Mouse (Mus musculus) lung, postnatal 10 days (tissue): ENCODE measurements around the gene Ptpro.

Source experiments
- DNase-seq: peaks from one replicate; pipeline ENCODE4 v3.0.0; 2021

The Ptpro gene

DNA sequence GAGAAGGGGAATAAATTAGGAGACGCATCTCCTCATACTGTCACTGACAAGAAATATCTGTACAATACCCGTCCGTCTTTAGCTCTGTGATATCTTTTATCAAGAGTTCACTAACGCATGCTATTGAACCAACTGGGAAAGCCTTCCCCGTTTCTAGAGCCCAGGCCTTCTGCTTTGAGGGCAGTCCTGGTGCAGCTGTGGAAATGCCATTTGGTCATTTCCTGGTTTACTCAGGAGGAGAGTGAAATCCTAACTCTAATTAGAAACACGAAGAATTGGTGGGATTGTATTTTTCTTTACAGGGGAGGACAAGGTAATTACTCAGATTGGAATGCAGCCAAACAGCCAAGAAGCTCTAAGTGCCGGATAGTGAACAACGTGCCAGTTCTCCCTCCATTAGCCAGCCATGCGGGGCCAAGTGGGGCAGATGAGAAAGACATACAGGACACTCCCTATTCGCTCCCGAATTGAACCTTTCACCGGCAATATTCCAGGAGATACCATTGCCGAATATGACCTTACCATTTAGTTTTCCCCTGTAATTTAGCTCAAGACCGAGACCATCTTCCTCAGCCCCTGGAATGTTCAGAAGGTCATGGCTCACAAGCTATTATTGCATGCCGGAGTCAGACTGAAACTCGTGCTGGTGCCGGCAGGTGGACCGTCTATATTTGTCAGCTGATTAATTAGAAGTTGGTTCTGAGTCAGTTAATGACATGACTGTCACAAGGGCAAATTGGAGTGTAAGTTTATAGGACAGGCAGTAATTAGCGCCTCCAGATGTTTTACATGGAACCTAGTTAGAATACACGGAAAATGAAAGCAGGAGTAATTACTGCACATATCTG lies 43.1 kb downstream of the Ptpro start:
- no peak for DNase-seq

DNA sequence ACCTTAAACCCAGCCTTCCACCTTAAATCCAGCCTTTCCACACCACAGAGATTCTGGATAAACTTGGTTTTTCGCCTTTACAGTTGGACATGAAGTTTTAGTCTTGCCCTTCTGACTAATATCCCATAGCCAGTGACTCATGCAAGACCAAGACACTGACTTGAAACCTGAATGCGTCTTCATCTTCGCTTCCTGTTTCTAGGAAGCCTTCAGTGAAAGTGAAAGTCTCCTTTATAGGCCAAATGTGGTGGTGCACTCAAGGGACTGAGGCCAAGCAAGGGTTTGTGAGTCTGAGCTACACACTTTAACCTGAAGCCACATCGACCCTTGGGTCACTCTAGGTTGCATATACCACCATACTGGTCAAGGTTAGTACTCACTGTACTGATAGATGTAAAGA lies 50.4 kb downstream of the Ptpro start:
- no peak for DNase-seq

DNA sequence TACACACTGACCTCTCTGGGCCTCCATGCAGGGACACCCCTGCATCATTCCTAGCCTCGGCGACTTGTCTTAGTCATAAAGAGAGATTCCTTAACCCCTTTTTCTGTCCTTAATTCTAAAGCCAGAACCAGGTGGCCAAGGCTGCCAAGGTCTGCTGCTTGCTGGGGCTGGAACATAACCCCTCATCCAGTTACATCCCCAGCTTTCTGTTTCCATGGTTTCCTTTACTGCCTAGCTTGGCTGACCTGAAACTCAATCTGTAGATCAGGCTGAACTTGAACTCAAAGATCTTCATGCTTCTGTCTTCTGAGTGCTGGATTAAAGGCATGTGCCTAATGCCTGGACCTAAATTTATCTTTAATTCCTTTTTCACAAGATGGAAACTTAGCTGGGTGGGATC lies 51.7 kb downstream of the Ptpro start:
- no peak for DNase-seq

- no peak for DNase-seq
These were observed 63.1 kb downstream of the Ptpro start for GRCm38 (mm10) chr6:137315265-137315664.

DNA sequence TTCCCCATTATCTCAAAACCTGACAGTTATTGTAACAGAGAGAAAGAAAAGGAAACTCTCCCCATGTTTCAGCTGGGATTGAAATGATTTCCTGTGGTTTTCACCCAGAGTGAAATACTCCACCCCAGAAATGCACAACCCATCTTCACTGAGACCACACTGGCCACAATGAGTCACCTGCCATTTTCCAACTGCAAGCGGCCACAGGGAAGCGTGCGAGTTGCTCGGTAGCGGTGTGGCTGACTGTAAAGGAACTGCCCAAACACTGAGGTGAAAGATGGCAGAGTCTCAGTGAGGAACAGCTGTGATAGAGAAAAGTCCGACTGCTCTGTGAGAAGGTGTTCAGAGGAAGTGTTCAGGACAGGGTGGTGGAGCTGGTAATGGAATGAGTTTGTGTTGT lies 64.2 kb downstream of the Ptpro start:
- DNase-seq = no peak

DNA sequence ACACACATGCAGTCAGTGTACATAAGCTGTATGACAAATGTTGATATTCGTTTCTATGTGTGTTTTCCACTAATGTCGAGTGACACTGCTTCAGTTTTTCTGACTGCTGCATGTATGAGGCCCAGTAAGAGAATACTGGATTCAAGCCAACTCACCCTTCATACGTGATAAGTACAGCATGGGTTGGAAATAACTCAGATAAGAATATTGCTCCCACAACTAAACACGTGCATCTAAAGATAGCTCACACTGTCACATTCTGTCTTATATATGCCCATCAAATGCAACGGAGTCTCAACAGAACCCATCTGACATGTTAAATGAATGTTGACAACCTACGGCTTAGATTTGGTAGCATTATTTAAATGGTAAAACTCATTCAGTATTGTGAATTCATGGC lies 65.4 kb downstream of the Ptpro start:
- no peak for DNase-seq

GRCm38 (mm10) chr6:137318242-137318861 lies 66.2 kb downstream of the Ptpro start:
- DNase-seq = no peak

DNA sequence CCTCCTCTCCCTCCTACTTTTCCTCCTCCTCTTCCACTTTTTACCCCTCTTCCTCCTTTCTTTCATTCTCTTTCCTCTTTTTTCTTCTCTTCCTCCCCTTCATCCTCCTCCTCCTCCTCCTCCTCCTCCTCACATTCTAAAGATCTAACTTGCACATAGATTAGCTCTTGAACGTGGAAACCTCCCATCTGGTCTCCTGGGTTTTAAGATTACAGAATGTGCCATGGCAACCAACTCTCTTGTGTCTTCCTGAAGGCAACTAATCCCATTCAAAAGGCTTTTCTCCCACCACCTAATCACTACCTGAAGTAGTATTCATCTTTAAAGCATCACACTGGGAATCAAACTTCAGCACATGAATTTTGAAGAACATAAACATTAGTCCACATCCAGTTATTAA lies 67.5 kb downstream of the Ptpro start:
- no peak for DNase-seq

DNA sequence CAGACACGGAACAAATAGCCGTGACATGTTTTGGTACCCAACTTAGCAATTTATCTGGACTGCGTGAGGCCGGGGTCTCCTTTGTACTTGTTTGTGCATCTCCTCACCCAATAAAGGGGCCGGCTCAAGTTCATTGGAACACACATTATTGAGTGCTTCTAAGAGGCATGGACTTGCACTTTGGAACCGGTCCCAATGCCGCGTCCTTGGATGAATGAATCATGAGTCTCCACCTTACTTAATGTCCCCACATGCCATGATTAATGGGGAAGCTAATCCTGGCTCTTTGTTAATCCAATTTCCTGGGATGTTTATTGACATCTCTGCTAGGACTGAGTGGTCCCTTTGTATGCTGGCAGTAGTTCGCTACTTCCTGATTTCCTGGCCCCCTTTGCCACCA lies 75.6 kb downstream of the Ptpro start:
- DNase-seq = no peak

DNA sequence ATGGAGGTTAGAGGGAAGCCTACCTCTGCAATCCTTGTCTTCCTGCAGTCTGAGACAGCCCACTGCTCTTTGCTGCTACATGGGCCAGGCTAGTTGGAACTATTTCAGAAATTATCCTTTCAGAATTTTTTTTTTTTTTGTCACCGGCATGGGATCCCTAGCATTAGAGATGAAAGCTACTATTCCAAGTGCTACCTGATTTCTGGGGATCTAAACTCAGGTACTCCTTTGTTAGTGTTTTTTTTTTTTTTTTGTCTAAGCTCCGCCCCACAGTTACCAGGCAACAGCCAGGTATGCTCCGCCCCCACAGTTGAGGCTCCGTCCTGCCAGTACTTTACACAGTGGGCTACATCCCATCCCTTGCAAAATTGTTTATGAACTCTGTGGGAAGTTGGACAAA lies 76.1 kb downstream of the Ptpro start:
- no peak for DNase-seq

DNA sequence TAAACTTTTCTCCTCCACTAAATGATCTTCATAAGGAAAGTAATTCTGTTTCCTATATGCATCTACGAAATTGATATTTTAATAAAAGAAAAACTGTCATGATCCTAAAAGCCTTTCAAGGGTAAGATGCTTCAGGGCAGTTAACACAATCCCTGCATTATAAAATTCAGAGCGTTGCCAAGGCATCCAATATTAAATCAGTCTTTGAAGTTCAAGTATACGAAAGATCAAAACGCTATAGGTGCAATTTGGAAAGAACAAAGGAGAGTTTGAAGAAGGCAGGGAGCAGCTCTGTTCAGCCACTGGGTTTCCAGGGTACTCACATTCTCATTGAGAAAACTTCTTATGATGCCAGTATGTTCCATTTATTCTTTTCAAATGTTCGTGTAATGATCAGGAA lies 78.7 kb downstream of the Ptpro start:
- DNase-seq = no peak

- no peak for DNase-seq
These were observed 79.7 kb downstream of the Ptpro start for GRCm38 (mm10) chr6:137331826-137332225.

DNA sequence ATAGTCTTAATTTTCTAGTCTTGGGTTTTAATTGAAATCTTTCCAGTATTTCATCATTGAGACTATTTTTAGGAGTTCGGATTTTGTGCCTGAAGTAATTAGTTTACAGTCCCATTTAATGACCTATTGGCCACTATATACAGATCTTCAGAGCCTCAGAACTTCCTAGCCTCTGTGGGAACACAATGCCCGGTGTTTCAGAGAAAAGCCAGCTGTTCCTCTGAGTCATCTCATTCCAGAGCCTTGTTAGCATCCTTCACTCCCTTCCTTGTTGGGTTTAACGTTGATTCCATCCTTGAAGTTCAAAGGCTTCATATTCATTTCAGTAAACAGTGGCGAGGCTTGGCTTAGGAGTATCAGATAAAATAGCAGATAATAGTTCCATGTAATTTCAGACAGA lies 87.0 kb downstream of the Ptpro start:
- DNase-seq = peak; percentile 48

DNA sequence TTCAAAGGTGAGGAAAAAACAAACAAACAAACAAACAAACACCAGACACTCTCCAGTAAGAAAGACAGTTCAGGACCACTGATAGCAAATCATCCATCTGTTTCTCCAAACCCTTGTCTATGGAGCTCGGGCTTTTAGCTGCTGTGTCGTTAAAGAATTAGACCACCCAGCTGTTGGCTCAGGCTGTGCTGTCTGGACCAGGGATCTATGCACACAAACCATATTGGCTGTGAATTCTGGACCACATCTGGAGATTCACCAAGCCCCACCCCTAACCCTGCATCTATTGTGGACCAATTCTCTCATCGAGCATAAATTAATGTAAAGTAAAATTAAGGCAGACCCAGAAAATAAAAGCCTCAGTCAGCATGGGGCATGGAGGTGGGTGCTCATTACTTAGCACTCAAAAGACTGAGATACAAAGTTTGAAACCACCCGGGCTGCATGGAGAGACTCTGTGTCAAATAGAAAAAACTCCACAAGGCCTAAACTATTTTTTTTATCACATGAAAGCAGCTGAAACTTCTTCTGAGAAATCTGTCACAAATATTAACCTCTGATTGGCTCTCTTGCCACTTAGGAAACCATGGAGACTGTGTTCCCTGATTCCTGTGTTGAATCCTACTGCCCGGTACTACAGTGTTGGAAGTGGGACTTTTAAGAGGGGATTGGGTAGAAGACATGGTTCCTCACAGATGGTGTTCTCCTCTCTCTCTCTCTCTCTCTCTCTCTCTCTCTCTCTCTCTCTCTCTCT lies 91.7 kb downstream of the Ptpro start:
- DNase-seq = no peak

GRCm38 (mm10) chr6:137360166-137360565 lies 108.0 kb downstream of the Ptpro start:
- DNase-seq = no peak

DNA sequence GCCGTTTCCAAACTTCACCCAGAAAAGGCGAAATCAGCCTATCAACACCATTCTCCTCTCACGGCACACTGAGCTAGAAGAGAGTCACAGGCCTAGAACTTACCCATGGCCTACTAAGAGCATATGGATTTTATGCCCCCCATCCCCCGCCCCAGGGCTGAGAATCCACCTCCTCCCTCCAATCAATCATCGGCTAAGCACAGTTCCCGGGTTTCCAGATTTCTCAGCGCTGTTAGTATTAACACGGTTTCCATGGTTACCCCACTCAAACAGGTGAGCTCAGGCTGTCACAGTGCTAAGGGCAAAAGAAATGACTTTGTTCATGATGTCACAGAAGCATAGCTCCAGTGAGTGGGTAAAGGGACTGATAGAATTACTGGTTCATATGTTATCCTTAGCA lies 110.1 kb downstream of the Ptpro start:
- DNase-seq = no peak

DNA sequence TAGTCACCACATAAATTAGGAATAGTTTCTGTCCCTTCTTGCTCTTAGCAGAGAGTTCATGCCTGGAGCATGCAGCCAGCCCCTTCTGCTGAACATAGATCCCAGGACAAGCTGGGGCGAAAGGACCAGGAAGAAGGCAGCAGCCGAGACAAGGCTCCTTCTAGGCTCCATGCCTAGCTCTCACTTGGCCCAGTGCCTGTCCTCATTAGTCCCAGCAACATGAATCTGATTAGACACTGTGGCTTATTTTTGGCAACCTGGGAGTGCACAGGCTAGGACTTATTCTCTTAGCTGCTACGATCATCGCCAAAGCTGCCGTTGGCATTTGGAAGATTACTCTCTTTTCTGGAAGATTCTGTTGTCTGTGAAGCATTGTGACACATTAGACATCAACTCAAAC lies 112.6 kb downstream of the Ptpro start:
- peak; percentile 58 for DNase-seq

GRCm38 (mm10) chr6:137365637-137366036 lies 113.5 kb downstream of the Ptpro start:
- DNase-seq = no peak

GRCm38 (mm10) chr6:137370745-137371144 lies 118.6 kb downstream of the Ptpro start:
- no peak for DNase-seq

DNA sequence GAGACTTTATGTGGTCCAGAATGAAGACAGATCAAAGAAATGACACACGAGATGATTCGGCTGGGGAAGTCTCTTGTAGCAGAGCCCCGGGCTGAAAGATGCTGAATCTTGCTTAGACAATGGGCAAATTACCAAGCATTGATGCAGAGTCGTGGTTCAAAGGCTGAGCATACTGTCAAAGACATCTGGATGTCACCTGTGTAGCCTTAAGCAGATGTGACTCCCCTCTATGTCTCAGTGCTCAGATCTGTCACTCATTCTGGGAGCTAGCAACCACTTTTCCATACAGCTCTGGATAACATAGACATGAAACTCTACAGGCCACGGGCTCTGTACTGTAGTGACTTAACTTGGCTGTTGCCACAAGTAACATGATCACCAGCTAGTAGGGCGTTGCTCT lies 119.3 kb downstream of the Ptpro start:
- no peak for DNase-seq

GRCm38 (mm10) chr6:137373920-137374319 lies 121.8 kb downstream of the Ptpro start:
- DNase-seq = no peak

DNA sequence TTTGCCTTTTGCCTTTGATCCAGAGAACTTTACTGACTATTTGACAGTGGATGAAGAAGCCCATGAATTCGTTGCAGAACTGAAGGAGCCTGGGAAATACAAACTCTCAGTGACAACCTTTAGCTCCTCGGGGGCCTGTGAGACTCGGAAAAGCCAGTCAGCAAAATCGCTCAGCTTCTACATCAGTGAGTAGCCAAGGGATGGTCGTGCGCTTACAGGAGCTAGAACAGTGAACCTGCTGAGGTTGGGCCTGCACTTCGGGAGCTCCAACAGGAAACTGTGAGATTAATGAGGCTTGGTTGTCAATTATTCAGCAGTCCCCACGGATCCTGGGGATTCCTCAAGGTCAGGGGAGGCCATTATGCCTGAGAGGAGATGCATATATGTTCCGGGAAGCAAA lies 130.4 kb downstream of the Ptpro start:
- DNase-seq = no peak

DNA sequence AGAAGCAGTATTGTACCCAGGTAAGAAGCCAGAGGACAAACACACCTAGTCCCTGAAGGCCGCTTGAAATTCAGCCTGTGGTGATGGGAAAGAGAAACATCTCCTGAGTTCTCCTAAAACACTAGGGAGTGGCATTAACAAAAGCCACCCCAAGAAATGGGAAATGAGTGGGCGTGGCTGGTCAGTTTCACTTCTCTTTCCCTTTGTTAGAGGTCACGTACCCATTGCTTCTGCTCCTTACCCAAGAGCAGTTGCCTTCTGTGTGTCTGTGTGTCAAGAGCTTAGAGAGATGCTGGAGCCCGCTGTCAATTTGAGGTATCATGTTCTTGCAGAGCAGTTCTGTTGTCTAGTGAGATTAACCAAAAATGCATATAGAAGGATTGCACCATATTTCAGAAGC lies 134.2 kb downstream of the Ptpro start:
- DNase-seq = no peak

GRCm38 (mm10) chr6:137386935-137387334 lies 134.8 kb downstream of the Ptpro start:
- DNase-seq = peak; percentile 13
